Mouse (Mus musculus): ENCODE results near the gene Mmp11. TPM values are rescaled to one million over a fixed set of nuclear protein-coding genes. Genes with fewer than 3 reads are reported as not detected.

The Mmp11 gene
- total and polyA plus RNA-seq, 3 experiments, result 0.99 to 1.1 TPM; not detected in 1

GRCm38 (mm10) chr10:75878836-75879235, 57.5 kb downstream of the Mmp11 start:
- no peaks in the 10 kb centered on the region for H3K79me2 ChIP-seq (replicated peaks; ENCODE audit: control insufficient read depth, extremely low read depth, insufficient read depth, poor library complexity, severe bottlenecking)
- peaks cover 0 to 5% of the 10 kb centered on the region in 2 experiments; a peak in 2 of 4 replicates for H3K4me1 ChIP-seq (ENCODE audit: control insufficient read depth in 1 of 2, insufficient read depth in 2 of 2)
- no peak overlapping the region for H3K4me2 ChIP-seq (ENCODE audit: insufficient read depth, low read depth, poor library complexity, severe bottlenecking)
- H3K9me3 ChIP-seq (replicated peaks; ENCODE audit: low read length), result no peaks in the 10 kb centered on the region
- H3K27ac ChIP-seq (ENCODE audit: insufficient read depth, low read depth), result no peak overlapping the region
- no peaks in the 10 kb centered on the region for H3K36me3 ChIP-seq (replicated peaks in 1 of 2; ENCODE audit: control insufficient read depth in 1 of 2, insufficient read depth in 1 of 2, low read length in 1 of 2)
- no peak overlapping the region for H3K4me3 ChIP-seq (replicated peaks in 1 of 3; ENCODE audit: low read depth in 2 of 3, low read length in 2 of 3, poor library complexity in 1 of 3)
- no peak overlapping the region for H3K9ac ChIP-seq (ENCODE audit: insufficient read depth, low read depth)
- no peaks in the 10 kb centered on the region for H3K27me3 ChIP-seq (replicated peaks)
- in situ Hi-C loops (cut with MboI; ENCODE audit: low pct_ligation_motif_present, low pct_unique_long_range_greater_than_20kb, low sequenced_read_pairs) (no loop called here), dilution Hi-C loops (cut with MboI; ENCODE audit: extremely low pct_ligation_motif_present, extremely low pct_unique_long_range_greater_than_20kb, low sequenced_read_pairs) (no loop called here)
- no peak for DNase-seq (ENCODE audit: extremely low read depth)
- TF ChIP-seq MYC (IDR thresholded peaks at IDR 0.05; ENCODE audit: low read depth, low read length) (no peak), GABPA (IDR thresholded peaks at IDR 0.05; ENCODE audit: insufficient replicate concordance, low read depth, low read length) (no peak), RCOR1 (conservative IDR thresholded peaks at IDR 0.05; ENCODE audit: low read depth, low read length) (no peak), MAX (IDR thresholded peaks at IDR 0.05; ENCODE audit: low read length) (no peak), ZNF384 (IDR thresholded peaks at IDR 0.05; ENCODE audit: low read depth, low read length) (no peak), PAX5 (IDR thresholded peaks at IDR 0.05; ENCODE audit: low read length) (no peak), USF2 (conservative IDR thresholded peaks at IDR 0.05; ENCODE audit: low read depth, low read length) (no peak), POLR2AphosphoS2 (IDR thresholded peaks at IDR 0.05; ENCODE audit: low read depth, low read length) (no peak), TCF12 (IDR thresholded peaks at IDR 0.05; ENCODE audit: low read depth, low read length) (no peak), MXI1 (IDR thresholded peaks at IDR 0.05; ENCODE audit: low read depth, low read length) (no peak), HCFC1 (IDR thresholded peaks at IDR 0.05; ENCODE audit: low read depth, low read length) (no peak), TBP (conservative IDR thresholded peaks at IDR 0.05; ENCODE audit: low read depth, low read length) (no peak), JUND (conservative IDR thresholded peaks at IDR 0.05; ENCODE audit: low read depth, low read length) (no peak), RAD21 (IDR thresholded peaks at IDR 0.05; ENCODE audit: low read depth, low read length) (no peak), NELFE (IDR thresholded peaks at IDR 0.05; ENCODE audit: low read depth, low read length) (no peak)

GRCm38 (mm10) chr10:75873543-75874170, 62.6 kb downstream of the Mmp11 start:
- no peak overlapping the region for H3K4me2 ChIP-seq (ENCODE audit: insufficient read depth, low read depth, poor library complexity, severe bottlenecking)
- in situ Hi-C loops (cut with MboI; ENCODE audit: low pct_ligation_motif_present, low pct_unique_long_range_greater_than_20kb, low sequenced_read_pairs) (no loop called here), dilution Hi-C loops (cut with MboI; ENCODE audit: extremely low pct_ligation_motif_present, extremely low pct_unique_long_range_greater_than_20kb, low sequenced_read_pairs) (no loop called here)
- no peaks in the 10 kb centered on the region for H3K27me3 ChIP-seq (replicated peaks)
- no peak overlapping the region for H3K4me3 ChIP-seq (replicated peaks in 1 of 3; ENCODE audit: low read depth in 2 of 3, low read length in 2 of 3, poor library complexity in 1 of 3)
- no peaks in the 10 kb centered on the region for H3K36me3 ChIP-seq (replicated peaks in 1 of 2; ENCODE audit: control insufficient read depth in 1 of 2, insufficient read depth in 1 of 2, low read length in 1 of 2)
- no peaks in the 10 kb centered on the region for H3K9me3 ChIP-seq (replicated peaks; ENCODE audit: low read length)
- no peak overlapping the region for H3K27ac ChIP-seq (ENCODE audit: insufficient read depth, low read depth)
- TF ChIP-seq MAZ (IDR thresholded peaks at IDR 0.05; ENCODE audit: low read depth, low read length), result no peak
- no peak for TF ChIP-seq BHLHE40 (IDR thresholded peaks at IDR 0.05; ENCODE audit: low read depth, low read length)
- no peak for TF ChIP-seq MEF2A (IDR thresholded peaks at IDR 0.05; ENCODE audit: borderline replicate concordance, low read depth, low read length)
- TF ChIP-seq CHD2 (IDR thresholded peaks at IDR 0.05; ENCODE audit: low read length), result no peak
- no peak for TF ChIP-seq TCF12 (IDR thresholded peaks at IDR 0.05; ENCODE audit: low read depth, low read length)
- TF ChIP-seq MAFK (IDR thresholded peaks at IDR 0.05; ENCODE audit: insufficient replicate concordance, low read length), result no peak
- TF ChIP-seq UBTF (IDR thresholded peaks at IDR 0.05; ENCODE audit: low read depth, low read length), result no peak
- no peak for TF ChIP-seq MXI1 (IDR thresholded peaks at IDR 0.05; ENCODE audit: low read depth, low read length)
- TF ChIP-seq RAD21 (IDR thresholded peaks at IDR 0.05; ENCODE audit: low read depth, low read length), result no peak
- no peak for TF ChIP-seq ETS1 (conservative IDR thresholded peaks at IDR 0.05; ENCODE audit: low read depth, low read length)
- no peak for TF ChIP-seq USF2 (conservative IDR thresholded peaks at IDR 0.05; ENCODE audit: low read depth, low read length)
- TF ChIP-seq ZKSCAN1 (IDR thresholded peaks at IDR 0.05; ENCODE audit: borderline replicate concordance, low read depth, low read length), result no peak
- no peak overlapping the region for H3K9ac ChIP-seq (ENCODE audit: insufficient read depth, low read depth)
- H3K4me1 ChIP-seq (ENCODE audit: control insufficient read depth in 1 of 2, insufficient read depth in 2 of 2), result no peaks in the 10 kb centered on the region; a peak in 1 of 4 replicates
- no peaks in the 10 kb centered on the region for H3K79me2 ChIP-seq (replicated peaks; ENCODE audit: control insufficient read depth, extremely low read depth, insufficient read depth, poor library complexity, severe bottlenecking)
- no peak for DNase-seq (ENCODE audit: extremely low read depth)
